Mouse (Mus musculus): ENCODE results near the gene Mtch1. TPM values are rescaled to one million over a fixed set of nuclear protein-coding genes. Genes with fewer than 3 reads are reported as not detected.

Mtch1 gene
- total and polyA plus RNA-seq, 3 experiments, result 143 to 233 (median 147) TPM

GRCm38 (mm10) chr17:29327691-29328090 lies 20.0 kb downstream of the Mtch1 start:
- DNase-seq (ENCODE audit: low read depth, low spot score), result no peak
- Histone ChIP-seq H3K79me2 (ENCODE audit: control insufficient read depth, insufficient read depth, low read length, poor library complexity) (no peaks in the 10 kb centered on the region), H3K36me3 (ENCODE audit: control insufficient read depth in 1 of 2, insufficient read depth in 2 of 2, low read length in 2 of 2) (peaks cover 0 to 10% of the 10 kb centered on the region in 2 experiments; a peak in 2 of 4 replicates), H3K27ac (ENCODE audit: control insufficient read depth, low read depth, low read length) (no peak overlapping the region), H3K27me3 (ENCODE audit: control insufficient read depth in 1 of 2, insufficient read depth in 2 of 2, low read length in 2 of 2) (no peaks in the 10 kb centered on the region), H3K9ac (ENCODE audit: control insufficient read depth, low read depth, low read length, poor library complexity, severe bottlenecking) (no peak overlapping the region), H3K4me1 (ENCODE audit: control insufficient read depth in 1 of 2, insufficient read depth in 2 of 2, low read length in 2 of 2) (peaks cover 2 to 12% of the 10 kb centered on the region in 2 experiments; a peak in 3 of 4 replicates), H3K4me3 (ENCODE audit: control insufficient read depth in 1 of 2, insufficient read depth in 1 of 2, low read depth in 2 of 2, low read length in 2 of 2) (no peak overlapping the region), H3K9me3 (replicated peaks; ENCODE audit: insufficient read depth, low read length) (no peaks in the 10 kb centered on the region)
- no peak for TF ChIP-seq MAFK (IDR thresholded peaks at IDR 0.05; ENCODE audit: borderline replicate concordance, low read depth, low read length)
- TF ChIP-seq NRF1 (IDR thresholded peaks at IDR 0.05; ENCODE audit: insufficient read depth, low read depth, low read length, poor library complexity, severe bottlenecking), result no peak
- TF ChIP-seq CHD1 (IDR thresholded peaks at IDR 0.05; ENCODE audit: low read depth, low read length), result no peak
- TF ChIP-seq MXI1 (IDR thresholded peaks at IDR 0.05; ENCODE audit: low read depth, low read length), result no peak
- TF ChIP-seq USF2 (IDR thresholded peaks at IDR 0.05; ENCODE audit: borderline replicate concordance in 1 of 2, insufficient read depth in 1 of 2, low read depth in 1 of 2, low read length in 2 of 2), result no peak
- TF ChIP-seq GABPA (IDR thresholded peaks at IDR 0.05; ENCODE audit: low read depth, low read length), result no peak
- no peak for TF ChIP-seq MYB (IDR thresholded peaks at IDR 0.05; ENCODE audit: low read depth, low read length)
- TF ChIP-seq POLR2A (IDR thresholded peaks at IDR 0.05; ENCODE audit: control insufficient read depth in 1 of 2, insufficient read depth in 1 of 2, low read depth in 1 of 2, low read length in 2 of 2, poor library complexity in 1 of 2), result no peak

DNA sequence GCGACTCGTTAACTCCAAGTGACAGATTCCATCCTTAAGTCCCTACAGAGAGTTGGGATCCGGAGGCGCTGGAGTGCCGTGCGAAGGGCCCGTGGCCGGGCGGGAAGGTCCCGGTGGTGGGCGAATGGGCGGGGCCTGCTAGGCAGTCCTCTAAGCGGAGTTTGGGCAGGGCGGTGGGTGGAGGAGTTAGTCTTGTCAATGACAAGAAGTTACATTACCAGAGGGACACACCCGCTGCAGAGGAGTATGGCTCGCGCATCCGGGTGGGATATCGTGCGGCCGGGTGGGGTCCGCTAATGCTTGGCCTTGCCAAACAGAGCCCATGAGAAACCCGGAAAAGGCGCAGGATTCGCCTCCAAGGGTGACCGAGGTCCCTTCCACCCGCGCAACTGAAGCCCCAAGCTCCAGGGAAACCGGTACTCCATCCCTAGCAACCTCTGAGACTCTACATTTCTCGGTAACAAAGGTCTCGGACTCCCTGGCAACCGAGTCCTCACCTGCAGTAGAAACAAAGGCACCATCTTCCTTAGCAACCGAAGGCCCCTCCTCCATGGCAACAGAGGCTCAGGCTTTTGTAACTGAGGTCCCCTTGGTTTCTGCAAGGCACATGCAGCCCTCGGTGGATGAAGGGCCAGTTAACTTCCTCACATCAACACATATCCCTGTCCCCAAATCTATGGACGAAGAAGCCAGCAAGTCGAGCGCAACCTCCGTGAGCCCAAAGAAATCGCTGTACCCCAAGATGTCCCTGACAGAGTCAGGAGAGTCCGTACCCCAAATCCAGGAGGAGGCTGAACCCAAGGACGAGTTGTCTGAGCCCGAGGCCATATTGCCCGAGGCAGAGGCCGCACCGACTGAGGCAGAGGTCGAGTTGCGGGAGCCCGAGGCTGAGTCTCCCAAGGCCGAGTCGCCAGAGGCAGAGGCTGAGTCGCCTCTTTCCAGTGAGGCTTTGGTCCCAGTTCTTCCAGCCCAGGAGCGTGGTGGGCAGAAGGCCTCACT lies 20.9 kb downstream of the Mtch1 start:
- Histone ChIP-seq H3K27me3 (ENCODE audit: control insufficient read depth in 1 of 2, insufficient read depth in 2 of 2, low read length in 2 of 2) (no peaks in the 10 kb centered on the region), H3K9me3 (replicated peaks; ENCODE audit: insufficient read depth, low read length) (no peaks in the 10 kb centered on the region), H3K79me2 (ENCODE audit: control insufficient read depth, insufficient read depth, low read length, poor library complexity) (no peaks in the 10 kb centered on the region), H3K4me1 (ENCODE audit: control insufficient read depth in 1 of 2, insufficient read depth in 2 of 2, low read length in 2 of 2) (peaks cover 2 to 14% of the 10 kb centered on the region in 2 experiments; a peak in 3 of 4 replicates), H3K9ac (ENCODE audit: control insufficient read depth, low read depth, low read length, poor library complexity, severe bottlenecking) (no peak overlapping the region), H3K27ac (ENCODE audit: control insufficient read depth, low read depth, low read length) (no peak overlapping the region), H3K36me3 (ENCODE audit: control insufficient read depth in 1 of 2, insufficient read depth in 2 of 2, low read length in 2 of 2) (peaks cover 0 to 11% of the 10 kb centered on the region in 2 experiments; a peak in 2 of 4 replicates), H3K4me3 (ENCODE audit: control insufficient read depth in 1 of 2, insufficient read depth in 1 of 2, low read depth in 2 of 2, low read length in 2 of 2) (no peak overlapping the region)
- TF ChIP-seq SIN3A (IDR thresholded peaks at IDR 0.05; ENCODE audit: low read length) (no peak), NRF1 (IDR thresholded peaks at IDR 0.05; ENCODE audit: insufficient read depth, low read depth, low read length, poor library complexity, severe bottlenecking) (no peak), MAFK (IDR thresholded peaks at IDR 0.05; ENCODE audit: borderline replicate concordance, low read depth, low read length) (no peak), JUND (IDR thresholded peaks at IDR 0.05; ENCODE audit: low read depth, low read length) (no peak), MXI1 (IDR thresholded peaks at IDR 0.05; ENCODE audit: low read depth, low read length) (no peak), ZNF384 (IDR thresholded peaks at IDR 0.05; ENCODE audit: low read depth, low read length) (no peak), CHD1 (IDR thresholded peaks at IDR 0.05; ENCODE audit: low read depth, low read length) (no peak), MYB (IDR thresholded peaks at IDR 0.05; ENCODE audit: low read depth, low read length) (no peak), UBTF (IDR thresholded peaks at IDR 0.05; ENCODE audit: borderline replicate concordance, insufficient read depth, low read depth, low read length) (no peak), ETS1 (IDR thresholded peaks at IDR 0.05; ENCODE audit: low read depth, low read length) (no peak), MYC (IDR thresholded peaks at IDR 0.05; ENCODE audit: low read depth, low read length) (no peak)
- no peak for DNase-seq (ENCODE audit: low read depth, low spot score)
